Mouse (Mus musculus): ENCODE measurements at regions not wholly inside any gene's neighbourhood (a gene's known extent, or its start where the extent isn't known, plus 50 kb on each side); places are given as distances from the start of the nearest gene placed in this dataset.
A peak's percentile ranks its signal among the peaks of the same experiment; 100 is the strongest.

DNA sequence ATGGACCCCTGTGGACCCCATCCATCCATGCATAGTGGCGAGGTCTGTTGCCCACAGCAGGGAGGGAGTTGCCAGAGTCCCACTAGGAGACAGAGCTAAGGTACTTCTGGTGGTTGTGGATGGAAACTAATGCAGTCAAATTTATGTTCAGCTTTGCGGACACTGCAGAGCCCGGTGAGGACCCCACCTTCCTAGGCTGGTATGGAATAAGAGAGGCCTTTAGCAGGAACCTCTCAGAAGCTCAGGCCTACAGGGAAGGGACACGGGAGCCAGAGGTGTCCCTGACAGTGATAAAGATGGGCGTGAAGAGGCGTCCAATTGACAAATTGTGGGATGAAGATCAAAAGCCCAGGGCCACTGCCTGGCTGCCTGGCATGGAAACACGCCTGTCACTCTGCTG is 100.8 kb upstream of the Irx4 start:
- no peak for DNase-seq (ENCODE audit: low read depth)

DNA sequence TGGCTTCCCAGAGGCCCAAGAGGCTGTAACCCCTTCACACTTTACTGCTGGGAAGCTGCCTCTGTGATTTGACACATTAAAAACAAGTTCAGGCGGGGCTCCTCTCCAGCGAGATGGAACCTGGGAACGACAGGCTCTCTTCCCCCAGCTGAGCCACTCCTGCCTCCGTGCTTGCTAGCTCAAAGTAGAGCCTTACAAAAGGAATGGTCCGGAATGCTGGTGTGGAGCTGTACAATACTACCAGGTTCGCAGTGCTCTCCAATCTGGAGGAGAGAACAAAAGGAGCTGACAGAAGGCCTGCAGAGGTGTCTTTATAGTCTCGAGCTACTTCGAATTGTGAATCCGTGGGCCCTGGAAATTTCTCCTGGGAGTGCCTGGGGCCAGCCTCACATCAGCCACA is 100.4 kb upstream of the Irx4 start:
- no peak for DNase-seq (ENCODE audit: low read depth)

DNA sequence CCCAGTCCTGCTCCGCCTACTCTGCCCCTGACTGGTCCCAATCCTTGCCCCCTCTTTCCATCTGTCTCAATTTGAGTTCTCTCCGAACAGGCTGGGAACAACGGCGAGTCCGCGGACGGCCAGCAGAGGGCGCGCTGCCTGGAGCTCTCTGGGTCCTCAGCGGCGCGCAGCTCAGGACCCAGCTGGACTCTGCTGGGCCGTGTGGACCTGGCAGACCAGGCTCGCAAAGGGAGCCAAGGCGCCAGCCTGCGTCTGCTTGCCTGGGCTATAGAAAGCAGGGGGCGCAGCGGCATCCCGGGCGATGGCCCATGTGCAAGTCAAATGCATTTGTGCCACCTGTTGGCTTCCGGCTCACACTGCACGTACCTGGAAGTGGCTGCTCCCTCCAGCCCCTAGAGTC is 100.0 kb upstream of the Irx4 start:
- peak; percentile 11 for DNase-seq (ENCODE audit: low read depth)

DNA sequence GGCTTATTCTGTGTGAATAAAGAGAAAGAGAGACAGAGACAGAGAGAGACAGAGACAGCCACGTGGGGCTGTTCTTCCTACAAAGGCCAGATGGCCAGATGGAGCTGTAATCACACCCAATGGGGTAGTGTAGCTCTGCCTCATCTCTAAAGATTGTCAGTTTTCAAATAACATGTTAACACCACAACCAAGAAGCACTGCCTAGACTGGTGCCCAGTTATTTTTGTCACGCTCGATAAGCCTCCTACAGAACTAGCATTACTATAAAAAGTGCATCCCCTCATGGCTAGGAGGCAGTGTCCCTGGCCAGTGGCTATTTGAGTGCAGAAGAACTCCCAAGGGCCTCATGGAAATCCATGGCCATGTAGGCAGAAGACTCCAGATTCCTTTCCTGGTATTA is 90.0 kb upstream of the Irx4 start:
- DNase-seq (ENCODE audit: low read depth) = no peak

DNA sequence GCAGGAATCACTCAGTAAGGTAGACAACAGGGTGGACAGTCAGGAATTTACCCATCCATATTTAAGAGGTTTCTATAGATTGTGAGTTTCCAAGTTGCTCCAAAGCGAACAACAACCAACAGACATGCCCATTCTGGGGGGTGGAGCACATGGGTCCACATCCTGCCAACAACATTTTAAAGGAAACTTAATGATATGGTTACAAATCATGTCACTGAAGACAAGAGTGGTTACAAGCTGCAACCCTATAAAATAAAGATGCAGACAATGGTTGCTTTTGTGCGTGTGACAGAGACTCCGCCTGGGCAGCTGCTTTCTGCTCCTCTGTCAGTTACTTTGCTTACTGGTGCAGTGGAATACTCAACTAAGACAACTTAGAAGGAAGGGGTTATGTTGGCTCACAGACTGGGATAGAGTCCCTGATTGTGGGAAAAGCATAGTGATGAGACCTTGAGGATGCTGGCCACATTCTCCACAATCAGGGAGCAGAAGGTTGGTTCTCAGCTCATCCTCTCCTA is 52.3 kb upstream of the Irx4 start:
- no peak for DNase-seq (ENCODE audit: low read depth)

Data from fibroblast of lung, adult 2 months (primary cell).